Mouse (Mus musculus): Measurements from ENCODE around the gene Olfr1215.
"Not testable (repeated sequence)": the region's sequence is repeated elsewhere in the genome, so short reads cannot be mapped to it uniquely, and the experiment has no call there.

Gene Olfr1215

DNA sequence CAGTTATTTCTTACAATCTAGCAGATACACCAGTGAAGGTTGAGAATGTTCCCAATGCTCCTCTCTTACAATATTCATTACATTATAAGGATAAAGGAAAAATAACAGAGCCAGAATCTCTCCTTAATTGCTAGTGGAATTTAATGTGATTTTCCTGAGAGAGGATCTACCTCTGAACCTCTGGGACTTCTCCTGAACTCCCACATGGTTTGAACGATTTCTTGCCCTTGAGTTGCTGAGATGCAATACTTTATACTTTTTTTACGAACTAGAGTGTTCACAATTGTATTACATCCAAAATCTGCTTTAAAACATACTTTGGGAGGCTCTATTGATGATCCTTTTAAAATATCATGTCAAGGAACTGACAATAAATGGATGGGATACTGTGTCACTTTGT, at the start of gene Olfr1215:
Gene Olfr1215, minus strand, starts transcription at position 101 of the 400 bp plus-strand sequence.
- no peak for DNase-seq

DNA sequence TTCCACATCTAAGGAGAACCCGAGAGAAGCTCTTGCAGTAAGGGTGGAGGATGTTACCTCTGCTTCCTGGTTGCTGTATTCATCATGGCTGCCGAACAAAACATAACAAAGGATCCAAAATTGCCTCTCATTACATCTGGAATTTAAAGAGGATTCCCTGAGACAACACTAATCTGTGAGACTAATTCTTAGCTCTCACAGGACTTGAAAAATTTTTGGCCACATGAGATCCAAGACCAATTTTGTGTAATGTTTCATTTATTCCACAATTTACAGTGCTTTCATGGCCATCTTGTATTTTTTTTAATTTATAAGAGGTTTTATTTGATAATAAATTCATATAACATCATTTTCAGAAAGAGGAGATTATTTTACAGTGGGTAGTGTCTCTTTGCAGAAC, 25.2 kb upstream of the Olfr1215 start, which contains the start of gene Olfr1217:
Gene Olfr1217, minus strand, starts transcription at position 101 of the 400 bp plus-strand sequence.
- no peak for DNase-seq

DNA sequence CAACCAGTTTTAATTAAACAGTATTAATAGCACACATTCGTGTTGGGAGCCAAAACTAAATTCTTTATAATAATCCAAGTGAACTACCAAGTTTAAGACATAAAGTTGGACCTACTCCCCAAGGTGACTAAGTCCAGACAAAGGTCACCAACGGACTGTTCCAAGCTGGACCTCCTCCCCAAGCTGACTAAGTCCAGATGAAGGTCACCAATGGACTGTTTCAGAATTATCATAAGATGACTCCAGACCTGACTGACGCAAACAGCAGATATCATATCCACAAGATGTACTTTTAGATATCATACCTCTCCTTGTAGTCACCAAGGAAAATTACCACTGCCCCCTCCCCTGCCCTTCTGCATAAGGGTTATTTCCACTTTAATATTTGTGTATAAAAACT, 14.7 kb upstream of the Olfr1215 start:
- not testable (repeated sequence) for DNase-seq

DNA sequence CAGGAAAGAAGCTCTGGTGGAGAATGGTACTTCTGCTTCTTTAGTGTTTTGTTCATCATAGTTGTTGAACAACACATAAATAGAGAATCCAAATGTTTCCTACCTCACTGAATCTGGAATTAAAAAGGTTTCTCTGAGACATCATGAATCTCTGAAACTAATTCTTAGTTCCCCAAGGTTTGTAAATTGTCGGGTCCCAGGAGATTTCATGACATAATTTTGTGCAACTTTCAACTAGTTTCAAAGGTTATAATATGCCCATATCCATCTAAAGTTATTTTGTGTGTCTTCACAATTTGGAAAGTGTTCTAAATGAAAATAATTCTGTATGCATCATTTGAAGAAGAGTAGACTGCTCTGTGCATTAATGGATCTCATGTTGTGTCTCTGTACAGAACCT, 11.5 kb upstream of the Olfr1215 start, which contains the start of gene Olfr1216:
Gene Olfr1216, minus strand, starts transcription at position 101 of the 400 bp plus-strand sequence.
- DNase-seq = no peak

DNA sequence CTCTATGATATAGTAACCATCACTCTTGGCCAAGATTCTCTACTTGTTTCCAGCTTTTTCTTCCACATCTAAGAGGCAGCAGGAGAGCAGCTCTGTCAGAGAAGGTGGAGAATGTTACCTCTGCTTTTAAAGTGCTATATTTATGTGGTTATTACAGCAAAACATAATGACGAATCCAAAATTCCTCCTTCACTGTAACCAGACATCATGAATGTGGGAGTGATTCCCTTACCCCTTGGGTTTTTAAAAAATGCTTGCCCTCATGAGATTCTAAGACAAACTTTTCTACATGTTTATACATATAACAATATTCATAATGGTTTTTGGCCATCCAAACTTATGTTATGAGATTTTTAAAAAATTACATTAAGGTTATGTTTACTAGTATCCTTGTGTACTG, 14.2 kb downstream of the Olfr1215 start, which contains the start of gene Olfr1214:
Gene Olfr1214, minus strand, starts transcription at position 101 of the 400 bp plus-strand sequence.
- no peak for DNase-seq

DNA sequence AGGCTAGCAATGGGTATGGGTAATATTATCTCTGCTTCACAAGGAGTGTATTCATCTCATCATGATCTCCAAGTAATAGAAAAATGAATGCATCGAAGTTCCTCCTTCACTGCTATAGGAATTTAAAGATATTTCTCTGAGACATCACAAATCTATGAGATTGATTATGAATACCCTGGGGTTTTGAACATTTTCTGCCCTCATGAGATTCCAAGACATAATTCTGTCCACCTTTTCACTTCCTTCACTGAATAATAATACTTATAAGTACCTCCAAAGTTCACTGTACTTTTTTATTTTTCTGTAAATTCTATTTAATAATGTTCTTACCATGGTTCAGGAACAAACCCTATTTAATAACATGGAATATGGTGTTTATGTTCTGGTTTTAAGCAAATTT, 26.6 kb downstream of the Olfr1215 start, which contains the start of gene Gm13762:
Gene Gm13762, minus strand, starts transcription at position 101 of the 400 bp plus-strand sequence.
- no peak for DNase-seq

DNA sequence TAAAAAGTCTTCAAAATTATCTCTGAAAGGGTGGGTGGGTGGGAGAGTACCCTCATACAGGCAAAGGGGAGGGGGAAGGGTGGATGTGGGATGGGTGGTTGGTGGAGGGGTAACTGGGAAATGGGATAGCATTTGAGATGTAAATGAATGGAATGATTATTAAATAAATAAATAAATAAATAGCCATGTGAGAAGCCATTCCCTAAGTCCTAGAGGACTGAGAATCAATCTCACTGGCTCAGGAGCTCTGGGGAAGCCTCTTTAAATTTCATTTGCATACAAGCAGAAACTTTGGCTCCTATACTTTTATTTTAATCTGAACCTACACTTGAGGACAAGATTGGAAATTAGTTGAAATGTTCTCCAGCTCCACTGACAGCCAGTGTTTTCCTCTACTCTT, 53.1 kb downstream of the Olfr1215 start, which contains the start of gene Olfr1212:
Gene Olfr1212, plus strand, starts transcription at position 301 of the 400 bp plus-strand sequence.
- no peak for DNase-seq

Measured in thymus, postnatal 4 days (tissue).